Mouse (Mus musculus): ENCODE data around the gene Pdlim7. TPM values are rescaled to one million over a fixed set of nuclear protein-coding genes. Genes with fewer than 3 reads are reported as not detected.

The Pdlim7 gene
- polyA plus RNA-seq, 1 experiment from 2014 or later = 165 TPM

DNA sequence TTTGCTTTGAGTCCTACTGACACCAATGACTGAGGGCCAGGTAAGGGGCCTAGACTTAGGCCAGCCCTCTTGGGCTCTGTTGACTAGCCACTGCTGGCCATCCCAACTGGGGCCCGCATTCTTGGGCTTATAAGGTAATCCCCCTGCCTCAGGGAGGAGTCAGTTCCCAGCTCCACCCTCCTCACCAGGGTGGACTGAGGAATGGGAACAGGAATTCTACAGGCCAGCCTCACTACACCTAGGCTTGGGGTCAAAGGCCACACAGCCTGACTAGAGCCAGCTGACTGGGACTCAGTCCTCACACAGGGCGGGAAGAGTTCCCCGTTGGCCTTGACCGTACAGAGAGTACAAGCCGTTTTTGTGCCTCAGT lies 2.0 kb downstream of the Pdlim7 start:
- 28% methylated on average over 5 of the region's 5 CpGs for WGBS
- Histone ChIP-seq H3K9me3 (ENCODE audit: control insufficient read depth, low read length) (no peaks in the 10 kb centered on the region), H3K4me3 (ENCODE audit: low read depth, low read length) (peak overlapping the region; percentile 2; the same call in 1 of the 2 replicates), H3K27me3 (ENCODE audit: control insufficient read depth, insufficient read depth, low read length) (no peaks in the 10 kb centered on the region), H3K9ac (ENCODE audit: low read length) (peak overlapping the region; percentile 33; the same call in 1 of the 2 replicates), H3K4me1 (replicated peaks; ENCODE audit: control insufficient read depth, insufficient read depth, low read length) (peaks cover 25% of the 10 kb centered on the region), H3K27ac (ENCODE audit: low read depth, low read length) (peak overlapping the region; percentile 72; the same call in 1 of the 2 replicates), H3K36me3 (ENCODE audit: control insufficient read depth, insufficient read depth, low read length) (peaks cover 3% of the 10 kb centered on the region; the same call in 1 of the 2 replicates), H3K4me2 (ENCODE audit: low read depth, low read length, severe bottlenecking) (peak overlapping the region; percentile 98)
- ATAC-seq (replicated peaks; ENCODE audit: low FRiP score) (no peak), DNase-seq (ENCODE audit: low spot score) (no peak)

DNA sequence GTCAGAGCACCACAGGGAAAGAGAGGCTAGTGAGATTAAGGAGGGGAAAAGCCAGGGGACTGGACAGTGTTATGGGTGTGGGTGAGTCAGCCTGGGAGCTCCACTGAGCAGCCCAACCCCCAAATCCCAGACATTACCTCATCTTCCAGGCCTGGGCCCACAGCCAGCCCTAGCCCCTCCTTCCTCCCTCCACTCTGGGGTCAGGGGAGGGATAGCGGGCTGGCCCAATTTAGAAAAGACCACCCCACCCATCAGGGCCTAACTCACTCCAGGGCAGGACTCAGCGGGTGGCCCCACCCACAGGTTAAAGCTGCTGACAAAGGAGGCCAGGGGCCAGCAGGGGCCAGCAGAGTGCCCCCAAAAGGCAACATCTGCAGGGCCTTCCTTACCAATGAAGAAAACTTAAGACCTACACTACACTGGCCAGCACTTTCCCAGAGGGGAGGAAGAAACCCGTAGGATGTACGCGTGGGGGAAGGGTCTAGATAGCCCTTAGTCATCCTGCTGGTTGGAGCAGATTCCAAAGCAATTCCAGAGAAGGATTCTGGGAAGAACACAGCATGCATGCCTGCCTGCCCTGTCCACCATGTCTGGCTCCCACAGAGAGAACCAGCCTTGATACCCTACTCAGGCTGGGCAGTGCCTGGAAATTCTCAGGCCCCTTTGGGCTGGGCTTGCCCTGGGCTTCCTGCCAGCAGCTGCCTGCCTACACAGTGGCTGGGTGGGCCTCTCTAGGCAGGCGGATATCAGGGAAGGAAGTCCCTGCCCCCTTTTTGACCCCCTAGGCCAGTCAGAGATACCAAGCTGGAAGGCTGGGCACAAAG lies 2.6 kb downstream of the Pdlim7 start:
- H3K9me3 ChIP-seq (ENCODE audit: control insufficient read depth, low read length) = no peaks in the 10 kb centered on the region
- H3K4me2 ChIP-seq (ENCODE audit: low read depth, low read length, severe bottlenecking) = peak overlapping the region; percentile 98
- peak overlapping the region; percentile 72 for H3K27ac ChIP-seq (ENCODE audit: low read depth, low read length)
- peak overlapping the region; percentile 33; the same call in 1 of the 2 replicates for H3K9ac ChIP-seq (ENCODE audit: low read length)
- peak overlapping the region; percentile 2 for H3K4me3 ChIP-seq (ENCODE audit: low read depth, low read length)
- no peaks in the 10 kb centered on the region for H3K27me3 ChIP-seq (ENCODE audit: control insufficient read depth, insufficient read depth, low read length)
- 9% methylated on average over 6 of the region's 6 CpGs for WGBS
- ATAC-seq (replicated peaks; ENCODE audit: low FRiP score) = peak; percentile 63
- peaks cover 25% of the 10 kb centered on the region for H3K4me1 ChIP-seq (replicated peaks; ENCODE audit: control insufficient read depth, insufficient read depth, low read length)
- peaks cover 3% of the 10 kb centered on the region; the same call in 1 of the 2 replicates for H3K36me3 ChIP-seq (ENCODE audit: control insufficient read depth, insufficient read depth, low read length)
- peak; percentile 73 for DNase-seq (ENCODE audit: low spot score)

DNA sequence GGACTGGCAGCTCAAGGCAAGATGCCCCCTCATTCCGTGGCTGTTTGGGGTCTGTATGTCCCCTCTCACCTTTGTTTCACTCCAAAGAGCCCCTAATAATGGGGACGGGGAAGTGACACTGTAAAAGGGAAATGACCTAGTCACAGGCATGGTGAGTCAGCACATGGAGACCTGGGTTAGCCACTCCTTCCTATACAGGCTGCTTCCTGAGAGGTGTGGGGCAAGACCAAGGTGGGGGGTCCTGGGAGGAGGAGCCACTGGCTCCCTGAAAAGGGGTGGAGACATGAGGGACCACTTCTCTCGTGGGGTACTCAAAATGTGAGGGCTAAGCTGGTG lies 3.2 kb downstream of the Pdlim7 start:
- Histone ChIP-seq H3K27ac (ENCODE audit: low read depth, low read length) (peak overlapping the region; percentile 72), H3K27me3 (ENCODE audit: control insufficient read depth, insufficient read depth, low read length) (no peaks in the 10 kb centered on the region), H3K4me1 (replicated peaks; ENCODE audit: control insufficient read depth, insufficient read depth, low read length) (peaks cover 25% of the 10 kb centered on the region), H3K36me3 (ENCODE audit: control insufficient read depth, insufficient read depth, low read length) (peaks cover 5% of the 10 kb centered on the region), H3K9ac (ENCODE audit: low read length) (0 out of 2 replicates have a peak overlapping the region, but pooled peaks have one; percentile 12), H3K4me3 (ENCODE audit: low read depth, low read length) (no peak overlapping the region), H3K9me3 (ENCODE audit: control insufficient read depth, low read length) (no peaks in the 10 kb centered on the region), H3K4me2 (ENCODE audit: low read depth, low read length, severe bottlenecking) (peak overlapping the region; percentile 98; the same call in 1 of the 2 replicates)
- WGBS = 27% methylated on average over 3 of the region's 3 CpGs
- ATAC-seq (replicated peaks; ENCODE audit: low FRiP score) (0 out of 2 replicates have a peak, but pooled peaks have one; percentile 1), DNase-seq (ENCODE audit: low spot score) (no peak)

DNA sequence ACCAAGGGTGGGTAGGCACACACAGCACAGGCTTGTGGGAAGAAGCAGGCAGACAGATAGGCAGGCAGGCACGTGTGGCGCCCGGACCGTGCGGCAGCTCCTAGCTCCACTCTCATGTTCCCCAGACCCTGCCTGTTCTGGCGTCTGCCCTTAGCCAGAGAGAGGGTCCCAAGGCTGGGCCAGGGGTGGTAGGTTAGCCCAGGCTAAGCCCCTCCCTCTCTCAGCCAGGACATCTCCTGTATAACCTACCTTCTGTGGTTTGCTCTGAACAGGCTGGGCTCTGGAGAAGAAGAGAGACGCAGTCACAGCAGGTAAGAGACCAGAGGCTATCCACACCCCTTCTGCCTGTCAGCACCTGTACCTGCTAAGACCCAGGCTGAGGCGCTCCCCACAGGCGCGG lies 4.9 kb downstream of the Pdlim7 start:
- H3K9ac ChIP-seq (ENCODE audit: low read length) = no peak overlapping the region
- no peaks in the 10 kb centered on the region for H3K9me3 ChIP-seq (ENCODE audit: control insufficient read depth, low read length)
- no peaks in the 10 kb centered on the region for H3K27me3 ChIP-seq (ENCODE audit: control insufficient read depth, insufficient read depth, low read length)
- WGBS = 89% methylated on average over 10 of the region's 10 CpGs
- peaks cover 25% of the 10 kb centered on the region for H3K4me1 ChIP-seq (replicated peaks; ENCODE audit: control insufficient read depth, insufficient read depth, low read length)
- DNase-seq (ENCODE audit: low spot score) (no peak), ATAC-seq (replicated peaks; ENCODE audit: low FRiP score) (no peak)
- H3K36me3 ChIP-seq (ENCODE audit: control insufficient read depth, insufficient read depth, low read length) = peaks cover 11% of the 10 kb centered on the region
- H3K4me3 ChIP-seq (ENCODE audit: low read depth, low read length) = no peak overlapping the region
- H3K27ac ChIP-seq (ENCODE audit: low read depth, low read length) = no peak overlapping the region
- no peak overlapping the region for H3K4me2 ChIP-seq (ENCODE audit: low read depth, low read length, severe bottlenecking)

DNA sequence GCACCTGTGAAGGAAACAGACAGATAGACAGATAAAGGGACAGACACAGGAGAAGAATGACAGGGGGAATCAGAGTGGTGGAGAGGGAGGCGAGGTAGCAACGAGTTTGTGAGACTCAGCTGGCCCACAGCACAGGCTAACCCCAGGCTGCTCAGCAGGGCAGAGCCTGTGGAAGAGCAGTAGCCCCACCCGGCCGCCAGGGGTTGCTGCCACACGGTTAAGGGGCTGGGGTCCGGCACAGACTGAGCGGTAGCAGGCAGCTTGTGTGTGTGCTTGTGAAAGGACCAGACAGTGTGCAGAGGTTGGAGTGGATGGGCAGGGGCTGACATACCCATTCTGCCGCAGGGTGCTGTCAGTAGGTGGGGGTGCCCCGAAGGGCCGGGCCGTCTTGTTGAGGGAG lies 5.6 kb downstream of the Pdlim7 start:
- peaks cover 11% of the 10 kb centered on the region for H3K36me3 ChIP-seq (ENCODE audit: control insufficient read depth, insufficient read depth, low read length)
- WGBS = 57% methylated on average over 11 of the region's 11 CpGs
- peaks cover 25% of the 10 kb centered on the region for H3K4me1 ChIP-seq (replicated peaks; ENCODE audit: control insufficient read depth, insufficient read depth, low read length)
- H3K4me2 ChIP-seq (ENCODE audit: low read depth, low read length, severe bottlenecking) = no peak overlapping the region
- no peak overlapping the region for H3K27ac ChIP-seq (ENCODE audit: low read depth, low read length)
- no peaks in the 10 kb centered on the region for H3K27me3 ChIP-seq (ENCODE audit: control insufficient read depth, insufficient read depth, low read length)
- ATAC-seq (replicated peaks; ENCODE audit: low FRiP score) (no peak), DNase-seq (ENCODE audit: low spot score) (peak; percentile 76)
- H3K9me3 ChIP-seq (ENCODE audit: control insufficient read depth, low read length) = no peaks in the 10 kb centered on the region
- no peak overlapping the region for H3K9ac ChIP-seq (ENCODE audit: low read length)
- H3K4me3 ChIP-seq (ENCODE audit: low read depth, low read length) = no peak overlapping the region

DNA sequence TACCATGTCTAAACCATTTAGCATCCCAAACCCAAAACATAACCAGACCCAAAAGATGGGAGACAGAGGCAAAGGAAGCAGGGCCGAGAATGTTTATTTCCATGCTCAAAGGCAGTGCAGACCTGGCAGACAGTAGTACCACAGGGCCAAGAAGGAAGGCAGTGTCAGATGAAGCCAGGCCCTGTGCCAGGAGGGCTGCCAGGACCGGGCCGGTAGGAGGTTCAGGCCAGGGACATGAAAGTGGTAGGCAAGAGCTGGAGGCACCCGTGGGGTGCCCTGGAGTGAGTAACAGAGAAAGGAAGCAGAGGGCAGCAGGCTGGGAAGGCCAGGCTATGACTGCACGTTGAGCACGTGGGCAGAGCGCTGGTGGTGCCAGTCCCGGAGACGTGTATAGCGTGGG lies 6.8 kb downstream of the Pdlim7 start:
- peaks cover 11% of the 10 kb centered on the region for H3K36me3 ChIP-seq (ENCODE audit: control insufficient read depth, insufficient read depth, low read length)

DNA sequence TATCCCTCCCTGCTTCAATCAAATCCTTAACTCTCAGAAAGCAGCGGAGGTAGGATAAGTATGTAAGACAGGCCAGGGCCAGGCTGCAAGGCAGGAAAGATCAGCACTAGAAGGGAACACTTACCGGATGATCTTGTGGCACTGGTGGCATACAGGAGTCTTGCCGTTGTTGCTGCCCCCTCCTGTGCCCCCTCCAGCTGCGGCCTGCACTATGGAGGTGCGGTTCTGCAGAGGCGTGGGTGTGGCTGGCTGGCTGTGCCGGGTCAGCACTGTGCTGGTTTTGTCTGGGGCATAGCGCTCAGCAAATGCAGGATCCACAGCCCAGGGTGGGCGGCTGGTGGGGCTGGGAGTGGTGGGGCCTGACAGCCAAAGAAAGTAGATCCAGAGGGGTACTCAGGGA lies 7.7 kb downstream of the Pdlim7 start:
- DNase-seq (ENCODE audit: low spot score) = no peak
- H3K9me3 ChIP-seq (ENCODE audit: control insufficient read depth, low read length) = no peaks in the 10 kb centered on the region
- no peak overlapping the region for H3K4me2 ChIP-seq (ENCODE audit: low read depth, low read length, severe bottlenecking)
- H3K27ac ChIP-seq (ENCODE audit: low read depth, low read length) = no peak overlapping the region
- ATAC-seq (replicated peaks; ENCODE audit: low FRiP score) = no peak
- H3K9ac ChIP-seq (ENCODE audit: low read length) = no peak overlapping the region
- peaks cover 11% of the 10 kb centered on the region for H3K36me3 ChIP-seq (ENCODE audit: control insufficient read depth, insufficient read depth, low read length)
- H3K4me1 ChIP-seq (replicated peaks; ENCODE audit: control insufficient read depth, insufficient read depth, low read length) = peaks cover 7% of the 10 kb centered on the region
- 96% methylated on average over 9 of the region's 9 CpGs for WGBS
- H3K4me3 ChIP-seq (ENCODE audit: low read depth, low read length) = no peak overlapping the region
- no peaks in the 10 kb centered on the region for H3K27me3 ChIP-seq (ENCODE audit: control insufficient read depth, insufficient read depth, low read length)

More for the DNA sequence above, 6.8 kb downstream of the Pdlim7 start:
- Histone ChIP-seq H3K4me3 (ENCODE audit: low read depth, low read length) (no peak overlapping the region), H3K9me3 (ENCODE audit: control insufficient read depth, low read length) (no peaks in the 10 kb centered on the region), H3K27me3 (ENCODE audit: control insufficient read depth, insufficient read depth, low read length) (no peaks in the 10 kb centered on the region), H3K27ac (ENCODE audit: low read depth, low read length) (no peak overlapping the region), H3K4me1 (replicated peaks; ENCODE audit: control insufficient read depth, insufficient read depth, low read length) (peaks cover 16% of the 10 kb centered on the region), H3K4me2 (ENCODE audit: low read depth, low read length, severe bottlenecking) (no peak overlapping the region), H3K9ac (ENCODE audit: low read length) (no peak overlapping the region)
- no peak for DNase-seq (ENCODE audit: low spot score)
- 95% methylated on average over 10 of the region's 10 CpGs for WGBS
- ATAC-seq (replicated peaks; ENCODE audit: low FRiP score) = no peak

DNA sequence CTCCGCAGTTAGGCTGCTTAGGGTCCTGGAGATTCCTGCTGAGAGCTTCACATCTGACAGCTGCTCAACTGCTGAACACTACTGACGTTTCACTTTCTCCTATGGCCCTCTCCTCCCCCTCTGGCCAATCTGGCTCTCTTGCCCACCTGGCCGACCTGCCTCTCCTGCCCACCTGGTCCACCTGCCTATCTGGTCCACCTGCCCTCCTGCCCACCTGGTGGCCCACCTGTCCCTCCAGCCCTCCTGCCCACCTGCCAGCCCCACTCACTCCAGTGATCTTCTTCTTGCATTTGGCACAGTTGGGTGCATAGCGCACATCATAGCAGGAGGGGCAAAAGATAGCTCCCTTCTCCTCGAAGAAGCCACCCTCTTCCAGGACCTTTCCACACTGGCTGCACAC lies 9.1 kb downstream of the Pdlim7 start:
- DNase-seq (ENCODE audit: low spot score) = no peak
- no peak overlapping the region for H3K27ac ChIP-seq (ENCODE audit: low read depth, low read length)

DNA sequence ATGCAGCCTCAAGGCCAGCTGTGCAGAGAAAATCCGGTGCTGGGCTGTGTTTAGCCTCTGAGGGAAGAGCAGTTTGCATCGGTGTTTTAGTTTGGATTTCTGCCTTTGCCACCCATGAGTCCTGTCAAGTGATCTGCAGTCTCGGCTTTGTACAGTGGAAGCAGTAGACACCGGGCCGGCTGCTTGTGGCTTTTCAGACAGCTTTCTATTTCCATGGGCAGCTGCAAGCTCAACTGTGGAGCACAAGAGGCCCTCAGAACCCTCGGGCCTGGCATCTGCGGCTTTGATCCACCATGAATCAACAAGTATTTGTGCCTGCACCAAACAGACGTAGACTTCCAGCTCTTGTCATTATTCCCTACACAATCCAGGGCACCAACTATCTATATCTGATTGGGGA lies 11.1 kb downstream of the Pdlim7 start:
- Histone ChIP-seq H3K36me3 (ENCODE audit: control insufficient read depth, insufficient read depth, low read length) (peaks cover 8% of the 10 kb centered on the region), H3K4me1 (replicated peaks; ENCODE audit: control insufficient read depth, insufficient read depth, low read length) (no peaks in the 10 kb centered on the region), H3K9me3 (ENCODE audit: control insufficient read depth, low read length) (no peaks in the 10 kb centered on the region), H3K4me2 (ENCODE audit: low read depth, low read length, severe bottlenecking) (no peak overlapping the region), H3K4me3 (ENCODE audit: low read depth, low read length) (no peak overlapping the region), H3K27ac (ENCODE audit: low read depth, low read length) (no peak overlapping the region), H3K27me3 (ENCODE audit: control insufficient read depth, insufficient read depth, low read length) (no peaks in the 10 kb centered on the region), H3K9ac (ENCODE audit: low read length) (no peak overlapping the region)
- DNase-seq (ENCODE audit: low spot score) = no peak
- no peak for ATAC-seq (replicated peaks; ENCODE audit: low FRiP score)
- 91% methylated on average over 8 of the region's 8 CpGs for WGBS

More for the DNA sequence above, 9.1 kb downstream of the Pdlim7 start:
- Histone ChIP-seq H3K27me3 (ENCODE audit: control insufficient read depth, insufficient read depth, low read length) (no peaks in the 10 kb centered on the region), H3K9ac (ENCODE audit: low read length) (no peak overlapping the region), H3K36me3 (ENCODE audit: control insufficient read depth, insufficient read depth, low read length) (peaks cover 11% of the 10 kb centered on the region), H3K4me1 (replicated peaks; ENCODE audit: control insufficient read depth, insufficient read depth, low read length) (no peaks in the 10 kb centered on the region), H3K9me3 (ENCODE audit: control insufficient read depth, low read length) (no peaks in the 10 kb centered on the region), H3K4me2 (ENCODE audit: low read depth, low read length, severe bottlenecking) (no peak overlapping the region), H3K4me3 (ENCODE audit: low read depth, low read length) (no peak overlapping the region)
- ATAC-seq (replicated peaks; ENCODE audit: low FRiP score) = no peak
- WGBS = 92% methylated on average over 5 of the region's 5 CpGs

Measured in forebrain, embryonic 11.5 days (tissue).